Mouse (Mus musculus) E14TG2a.4 (cell line): ENCODE results near the gene Pltp.

Experiments
- H3K27me3 ChIP-seq: 2 replicates; pipeline ENCODE4 v1.6.1; 2014; ENCODE audit warnings: low read length, control low read depth; ENCODE audit not compliant: insufficient read depth
- H3K36me3 ChIP-seq: 2 replicates; pipeline ENCODE4 v1.6.1; 2014; ENCODE audit warnings: low read length, control low read depth; ENCODE audit not compliant: insufficient read depth
- H3K4me1 ChIP-seq: replicated peaks from 2 replicates; pipeline ENCODE4 v1.6.1; 2014; ENCODE audit warnings: low read depth, low read length, control low read depth
- H3K4me3 ChIP-seq: replicated peaks from 2 replicates; pipeline ENCODE4 v1.5.1; 2014; ENCODE audit warnings: mild to moderate bottlenecking, low read length
- H3K9me3 ChIP-seq: 2 replicates; pipeline ENCODE4 v1.6.1; 2014; ENCODE audit warnings: low read length, control low read depth
- CTCF ChIP-seq: conservative IDR thresholded peaks from 2 replicates; pipeline ENCODE4 v1.5.1; 2014; ENCODE audit warnings: low read length
- NANOG ChIP-seq: IDR thresholded peaks from 2 replicates; pipeline ENCODE4 v1.6.1; 2014; ENCODE audit warnings: borderline replicate concordance, low read length, mixed read lengths
- POU5F1 ChIP-seq: IDR thresholded peaks from 2 replicates; pipeline ENCODE4 v1.6.1; 2014; ENCODE audit warnings: low read length, borderline replicate concordance

Pltp gene

GRCm38 (mm10) chr2:164894644-164895043, 37.1 kb upstream of the Pltp start:
- no peaks in the 10 kb centered on the region for H3K27me3 ChIP-seq

GRCm38 (mm10) chr2:164894048-164894447, 36.5 kb upstream of the Pltp start:
- TF ChIP-seq CTCF = no peak
- no peak for TF ChIP-seq NANOG
- peaks cover 50% of the 10 kb centered on the region for H3K4me1 ChIP-seq
- peaks cover 100% of the 10 kb centered on the region for H3K36me3 ChIP-seq
- H3K9me3 ChIP-seq = no peaks in the 10 kb centered on the region
- no peaks in the 10 kb centered on the region for H3K27me3 ChIP-seq
- H3K4me3 ChIP-seq = no peak overlapping the region

More at GRCm38 (mm10) chr2:164894644-164895043, 37.1 kb upstream of the Pltp start:
- peaks cover 50% of the 10 kb centered on the region for H3K4me1 ChIP-seq
- peaks cover 100% of the 10 kb centered on the region for H3K36me3 ChIP-seq
- no peak for TF ChIP-seq CTCF
- TF ChIP-seq NANOG = no peak
- H3K4me3 ChIP-seq = no peak overlapping the region
- no peaks in the 10 kb centered on the region for H3K9me3 ChIP-seq

- no peaks in the 10 kb centered on the region for H3K9me3 ChIP-seq
- TF ChIP-seq POU5F1 (no peak), NANOG (no peak), CTCF (no peak)
- H3K36me3 ChIP-seq = peaks cover 100% of the 10 kb centered on the region
- no peaks in the 10 kb centered on the region for H3K27me3 ChIP-seq
- peaks cover 62% of the 10 kb centered on the region for H3K4me1 ChIP-seq
- H3K4me3 ChIP-seq = no peak overlapping the region
These were observed 35.2 kb upstream of the Pltp start for GRCm38 (mm10) chr2:164892696-164893216.

- Histone ChIP-seq H3K4me3 (no peak overlapping the region), H3K36me3 (peaks cover 100% of the 10 kb centered on the region), H3K9me3 (no peaks in the 10 kb centered on the region), H3K4me1 (peaks cover 62% of the 10 kb centered on the region), H3K27me3 (no peaks in the 10 kb centered on the region)
- no peak for TF ChIP-seq NANOG
- TF ChIP-seq CTCF = no peak
- TF ChIP-seq POU5F1 = no peak
These were observed 34.6 kb upstream of the Pltp start for GRCm38 (mm10) chr2:164891908-164892695.

GRCm38 (mm10) chr2:164891056-164891834, 33.7 kb upstream of the Pltp start:
- Histone ChIP-seq H3K27me3 (no peaks in the 10 kb centered on the region), H3K9me3 (no peaks in the 10 kb centered on the region), H3K4me1 (peaks cover 67% of the 10 kb centered on the region), H3K36me3 (peaks cover 100% of the 10 kb centered on the region), H3K4me3 (0 out of 2 replicates have a peak overlapping the region, but pooled peaks have one; percentile 41)
- TF ChIP-seq POU5F1 (no peak), CTCF (no peak), NANOG (no peak)

- Histone ChIP-seq H3K9me3 (no peaks in the 10 kb centered on the region), H3K36me3 (peaks cover 100% of the 10 kb centered on the region), H3K4me1 (peaks cover 74% of the 10 kb centered on the region), H3K4me3 (0 out of 2 replicates have a peak overlapping the region, but pooled peaks have one; percentile 41), H3K27me3 (no peaks in the 10 kb centered on the region)
- TF ChIP-seq CTCF (no peak), NANOG (no peak), POU5F1 (no peak)
These were observed 33.0 kb upstream of the Pltp start for GRCm38 (mm10) chr2:164890411-164891049.

- Histone ChIP-seq H3K9me3 (no peaks in the 10 kb centered on the region), H3K4me3 (no peak overlapping the region), H3K4me1 (peaks cover 78% of the 10 kb centered on the region), H3K27me3 (no peaks in the 10 kb centered on the region), H3K36me3 (peaks cover 100% of the 10 kb centered on the region)
- TF ChIP-seq NANOG (no peak), CTCF (no peak), POU5F1 (no peak)
These were observed 32.4 kb upstream of the Pltp start for GRCm38 (mm10) chr2:164889960-164890359.

GRCm38 (mm10) chr2:164888996-164889395, 31.5 kb upstream of the Pltp start:
- Histone ChIP-seq H3K36me3 (peaks cover 100% of the 10 kb centered on the region), H3K27me3 (no peaks in the 10 kb centered on the region), H3K4me1 (peaks cover 78% of the 10 kb centered on the region), H3K4me3 (0 out of 2 replicates have a peak overlapping the region, but pooled peaks have one; percentile 4), H3K9me3 (no peaks in the 10 kb centered on the region)
- TF ChIP-seq NANOG = no peak
- no peak for TF ChIP-seq POU5F1
- no peak for TF ChIP-seq CTCF
